Mouse (Mus musculus) testis, postnatal 10 days (tissue): ENCODE measurements at regions not wholly inside any gene's neighbourhood (a gene's known extent, or its start where the extent isn't known, plus 50 kb on each side); places are given as distances from the start of the nearest gene placed in this dataset.

Experiments used
- DNase-seq: peaks from one replicate; pipeline ENCODE4 v3.0.0; 2021; ENCODE audit warnings: low spot score

- no peak for DNase-seq
Observed at GRCm38 (mm10) chr9:30285324-30285599, 141.6 kb upstream of the Snx19 start.

DNA sequence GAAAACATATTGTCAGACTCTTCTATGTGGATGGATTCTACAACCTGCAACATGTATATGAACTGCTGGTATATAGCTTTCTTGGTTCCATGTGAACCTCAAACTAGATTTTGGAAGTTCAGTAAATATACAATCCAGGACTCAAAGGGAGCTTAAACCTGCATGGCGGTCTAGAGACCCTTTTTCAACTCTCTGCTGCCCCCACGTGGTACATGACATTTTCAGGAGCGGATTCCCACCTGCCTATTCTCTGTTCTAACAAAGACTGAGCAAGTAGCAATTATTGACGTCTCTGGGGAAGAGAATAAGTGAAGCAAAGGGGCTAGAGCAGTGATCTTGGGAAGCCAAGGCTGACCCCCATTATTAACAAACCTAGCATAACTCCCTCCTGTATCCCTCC lies 127.1 kb upstream of the Snx19 start:
- DNase-seq: peak; percentile 67

- no peak for DNase-seq
Observed at GRCm38 (mm10) chr9:30308281-30308680, 118.6 kb upstream of the Snx19 start.

- no peak for DNase-seq
Observed at GRCm38 (mm10) chr9:30313360-30313759, 113.5 kb upstream of the Snx19 start.

GRCm38 (mm10) chr9:30314355-30315171 lies 112.3 kb upstream of the Snx19 start:
- peak; percentile 45 for DNase-seq

GRCm38 (mm10) chr9:30315172-30315644 lies 111.7 kb upstream of the Snx19 start:
- DNase-seq: peak; percentile 70

- no peak for DNase-seq
Observed at GRCm38 (mm10) chr9:30344866-30345265, 82.0 kb upstream of the Snx19 start.

DNA sequence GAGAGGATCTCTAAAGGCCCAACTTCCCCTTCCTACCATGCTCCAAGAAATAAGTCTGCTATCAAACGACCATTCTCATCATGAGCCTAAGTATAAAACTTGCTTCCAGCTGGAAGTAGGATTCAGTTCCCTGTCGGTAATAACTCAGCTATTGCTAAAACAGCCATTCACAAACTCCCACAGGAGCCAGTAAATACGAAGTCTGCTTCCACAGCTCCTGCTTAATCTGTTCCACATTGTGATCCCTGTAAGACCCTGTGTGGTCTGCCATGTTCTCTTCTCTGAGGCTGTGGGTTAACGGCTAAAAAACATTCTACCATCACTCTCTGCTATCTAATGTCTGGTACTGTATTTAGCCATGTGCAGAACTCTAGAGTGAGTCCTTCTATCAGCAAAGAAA lies 72.9 kb upstream of the Snx19 start:
- DNase-seq: no peak

DNA sequence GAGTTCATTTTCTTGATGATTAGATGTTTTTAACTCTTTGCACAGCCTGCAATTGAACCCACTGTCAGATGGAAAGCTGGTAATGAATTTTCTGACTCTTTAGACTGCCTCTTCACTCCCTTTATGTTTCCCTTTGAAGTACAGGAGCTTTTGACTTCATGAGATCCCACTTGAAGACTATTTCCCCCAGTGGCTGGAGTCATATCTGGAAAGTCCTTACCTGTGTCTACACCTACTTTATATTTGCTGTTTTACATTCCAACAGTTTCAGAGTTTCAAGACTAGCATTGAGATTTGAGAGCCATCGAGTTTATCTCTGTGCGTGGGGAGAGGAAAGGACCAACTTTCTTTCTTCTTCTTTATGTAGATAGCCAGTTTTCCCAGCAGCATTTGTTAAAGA lies 71.3 kb upstream of the Snx19 start:
- no peak for DNase-seq

GRCm38 (mm10) chr9:30369554-30370440 lies 57.1 kb upstream of the Snx19 start:
- DNase-seq: no peak

- no peak for DNase-seq
Observed at GRCm38 (mm10) chr9:30370789-30371188, 56.1 kb upstream of the Snx19 start.

DNA sequence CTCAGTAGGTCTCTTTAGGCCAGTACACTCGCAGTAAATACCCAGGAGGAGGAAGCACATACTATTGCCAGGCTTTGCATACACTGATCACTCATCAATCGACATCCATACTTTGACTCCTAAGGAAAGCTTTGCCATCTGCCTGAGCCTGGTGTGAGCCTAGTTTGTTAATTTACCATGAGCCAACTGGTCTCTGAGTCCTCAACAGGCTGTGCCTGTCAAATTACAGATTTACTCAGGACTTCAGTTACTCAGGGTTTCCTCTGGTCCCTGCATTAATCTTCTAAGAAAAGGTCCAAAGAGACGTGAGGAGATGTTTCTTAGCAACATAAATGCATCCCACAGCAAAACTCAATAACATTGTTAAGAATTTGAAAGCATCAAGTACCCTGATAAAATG lies 50.0 kb upstream of the Snx19 start:
- no peak for DNase-seq
